18 mouse cellular contexts compared by ENCODE assay signal in the genomic region with DNA sequence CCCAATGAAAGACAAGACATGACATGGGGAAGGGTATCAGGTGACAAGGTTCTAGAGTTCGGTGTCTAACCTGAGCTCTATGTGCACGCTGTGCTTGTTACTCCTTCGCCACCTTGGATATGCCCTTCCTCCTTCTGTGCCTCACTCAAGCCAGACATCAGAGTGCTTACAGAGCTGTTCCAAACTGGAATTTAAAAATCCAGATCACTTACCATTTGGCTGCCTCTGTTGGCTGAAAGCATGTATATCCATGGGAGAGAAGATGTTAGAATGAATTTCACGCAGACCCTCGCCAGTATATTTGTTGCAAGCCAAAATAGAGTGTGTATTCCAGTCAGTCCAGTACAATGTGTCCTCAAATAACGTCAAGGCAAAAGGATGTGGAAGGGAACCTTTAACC. TPM values are rescaled to one million over a fixed set of nuclear protein-coding genes. Genes with fewer than 3 reads are reported as not detected.
DNase-seq lines count a peak whose midpoint lies in the region; ATAC-seq and TF ChIP-seq lines count a peak whose summit lies in the region.
"Had no signal": no experiment of that assay in that cellular context is flagged by ENCODE, and none has a peak within 500 bp of the region (broad histone marks: within the 10 kb centered on the region; RNA-seq: fewer than 3 reads in every experiment).

No protein-coding gene starts in this region.

- H3K4me3 ChIP-seq in forebrain, postnatal 0 days (ENCODE audit: low read depth, low read length): no peak overlapping the region
- H3K4me3 ChIP-seq in forebrain, embryonic 11.5 days (ENCODE audit: low read depth, low read length): no peak overlapping the region
- no peak overlapping the region for H3K4me3 ChIP-seq in kidney, embryonic 16.5 days (ENCODE audit: low read length)
- H3K4me3 ChIP-seq in intestine, embryonic 16.5 days (ENCODE audit: low read length): no peak overlapping the region
- H3K4me3 ChIP-seq: erythroblast, embryonic 14.5 days; neural tube, embryonic 12.5 days had no signal

- H3K27ac ChIP-seq in forebrain, postnatal 0 days (ENCODE audit: low read depth, low read length): peak overlapping the region; percentile 57; the same call in 1 of the 2 replicates
- H3K27ac ChIP-seq in forebrain, embryonic 11.5 days (ENCODE audit: low read depth, low read length): no peak overlapping the region
- peak overlapping the region; percentile 43; the same call in 1 of the 2 replicates for H3K27ac ChIP-seq in kidney, embryonic 16.5 days (ENCODE audit: low read length)
- no peak overlapping the region for H3K27ac ChIP-seq in intestine, embryonic 16.5 days (ENCODE audit: low read length)
- H3K27ac ChIP-seq: hindbrain, embryonic 14.5 days; neural tube, embryonic 12.5 days had no signal

- WGBS in forebrain, postnatal 0 days: 53% methylated on average over 6 of the region's 6 CpGs
- 87% methylated on average over 6 of the region's 6 CpGs for WGBS in forebrain, embryonic 11.5 days
- WGBS in kidney, embryonic 16.5 days: 71% methylated on average over 6 of the region's 6 CpGs
- 83% methylated on average over 6 of the region's 6 CpGs for WGBS in intestine, embryonic 16.5 days

- no peaks in the 10 kb centered on the region for H3K27me3 ChIP-seq in forebrain, postnatal 0 days (ENCODE audit: insufficient read depth, low read length)
- H3K27me3 ChIP-seq in forebrain, embryonic 11.5 days (ENCODE audit: control insufficient read depth, insufficient read depth, low read length): no peaks in the 10 kb centered on the region
- no peaks in the 10 kb centered on the region for H3K27me3 ChIP-seq in kidney, embryonic 16.5 days (ENCODE audit: insufficient read depth, low read length)
- no peaks in the 10 kb centered on the region for H3K27me3 ChIP-seq in intestine, embryonic 16.5 days (replicated peaks; ENCODE audit: control insufficient read depth, insufficient read depth, low read length)
- H3K27me3 ChIP-seq: neural tube, embryonic 12.5 days had no signal

- peaks cover 2% of the 10 kb centered on the region; the same call in 1 of the 2 replicates for H3K4me1 ChIP-seq in forebrain, postnatal 0 days (ENCODE audit: insufficient read depth)
- no peaks in the 10 kb centered on the region for H3K4me1 ChIP-seq in forebrain, embryonic 11.5 days (replicated peaks; ENCODE audit: control insufficient read depth, insufficient read depth, low read length)
- peaks cover 42% of the 10 kb centered on the region for H3K4me1 ChIP-seq in kidney, embryonic 16.5 days (ENCODE audit: insufficient read depth, low read length)
- peaks cover 29% of the 10 kb centered on the region for H3K4me1 ChIP-seq in intestine, embryonic 16.5 days (ENCODE audit: control insufficient read depth, insufficient read depth, low read length)

- H3K4me2 ChIP-seq in forebrain, postnatal 0 days (ENCODE audit: low read depth): no peak overlapping the region
- no peak overlapping the region for H3K4me2 ChIP-seq in forebrain, embryonic 11.5 days (ENCODE audit: low read depth, low read length, severe bottlenecking)
- no peak overlapping the region for H3K4me2 ChIP-seq in kidney, embryonic 16.5 days (replicated peaks; ENCODE audit: low read depth, low read length)
- H3K4me2 ChIP-seq in intestine, embryonic 16.5 days (ENCODE audit: low read depth, low read length): no peak overlapping the region
- H3K4me2 ChIP-seq: hindbrain, embryonic 14.5 days; neural tube, embryonic 12.5 days had no signal

- no peak for TF ChIP-seq CTCF in forebrain, postnatal 0 days (IDR thresholded peaks at IDR 0.05; ENCODE audit: low read depth)

- no peaks in the 10 kb centered on the region for H3K9me3 ChIP-seq in forebrain, postnatal 0 days (ENCODE audit: low read length)
- no peaks in the 10 kb centered on the region for H3K9me3 ChIP-seq in forebrain, embryonic 11.5 days (ENCODE audit: control insufficient read depth, low read length)
- H3K9me3 ChIP-seq in kidney, embryonic 16.5 days (ENCODE audit: low read length): no peaks in the 10 kb centered on the region
- H3K9me3 ChIP-seq in intestine, embryonic 16.5 days (ENCODE audit: control insufficient read depth, low read length): no peaks in the 10 kb centered on the region
- H3K9me3 ChIP-seq: neural tube, embryonic 12.5 days had no signal

- peak; percentile 83 for ATAC-seq in forebrain, postnatal 0 days
- no peak for ATAC-seq in forebrain, embryonic 11.5 days (replicated peaks; ENCODE audit: low FRiP score)
- ATAC-seq in kidney, embryonic 16.5 days (ENCODE audit: low FRiP score, low TSS enrichment): no peak
- no peak for ATAC-seq in intestine, embryonic 16.5 days

- peak; percentile 65 for DNase-seq in forebrain, postnatal 0 days
- DNase-seq in forebrain, embryonic 11.5 days (ENCODE audit: low spot score): no peak
- no peak for DNase-seq in kidney, postnatal 4 days
- DNase-seq in right cerebral cortex, postnatal 10 days (ENCODE audit: low spot score in 2 of 2): peak; percentile 45 to 51
- DNase-seq in right cerebral cortex, postnatal 4 days: no peak
- peak; percentile 84 for DNase-seq in skeletal muscle tissue, adult 2 months (ENCODE audit: low read depth, low spot score)
- DNase-seq: adrenal gland, postnatal 36 days; B cell, adult 2 months; cerebellum, adult 9-11 months; kidney, adult 11 months; kidney, postnatal 25 days; liver; thymus, postnatal 36 days had no signal

- H3K9ac ChIP-seq in forebrain, postnatal 0 days: no peak overlapping the region
- no peak overlapping the region for H3K9ac ChIP-seq in forebrain, embryonic 11.5 days (ENCODE audit: low read length)
- H3K9ac ChIP-seq in kidney, embryonic 16.5 days (replicated peaks; ENCODE audit: low read length): no peak overlapping the region
- H3K9ac ChIP-seq in intestine, embryonic 16.5 days (ENCODE audit: low read depth, low read length): no peak overlapping the region
- H3K9ac ChIP-seq: hindbrain, embryonic 14.5 days; neural tube, embryonic 12.5 days had no signal

- no peaks in the 10 kb centered on the region for H3K36me3 ChIP-seq in forebrain, postnatal 0 days (ENCODE audit: insufficient read depth)
- no peaks in the 10 kb centered on the region for H3K36me3 ChIP-seq in forebrain, embryonic 11.5 days (ENCODE audit: control insufficient read depth, insufficient read depth, low read length)
- H3K36me3 ChIP-seq in kidney, embryonic 16.5 days (ENCODE audit: insufficient read depth, low read length): 0 out of 2 replicates have a peak, but pooled peaks cover 3% of the 10 kb centered on the region
- no peaks in the 10 kb centered on the region for H3K36me3 ChIP-seq in intestine, embryonic 16.5 days (ENCODE audit: control insufficient read depth, insufficient read depth, low read length)

RNA-seq across cellular contexts. Expression of gene Lrp6, which starts 53.8 kb away (rescaled TPM):
- total RNA-seq in forebrain, postnatal 0 days (2014; rRNA removed): 29.9 and 41.3 TPM in 2 replicates
- 12.3 and 14.7 TPM in 2 replicates for polyA plus RNA-seq in forebrain, postnatal 0 days (2015; fragmentation: Nextera tagmentation; extraction: Ambion mirVana)
- polyA plus RNA-seq in forebrain, embryonic 11.5 days (2014; fragmentation: Nextera tagmentation; extraction: Ambion mirVana): 32.5 and 32.9 TPM in 2 replicates
- 34.6 and 37.4 TPM in 2 replicates for polyA plus RNA-seq in kidney, embryonic 16.5 days (2015; fragmentation: Nextera tagmentation; extraction: Ambion mirVana)
- 11.9 and 19.6 TPM in 2 replicates for polyA plus RNA-seq in intestine, embryonic 16.5 days (2015; fragmentation: Nextera tagmentation; extraction: Ambion mirVana)

Comparison
In these comparisons a context has a peak if more than half of its experiments do, and no peak if none do; other contexts are left out.
1. DNase-seq: peak in forebrain, postnatal 0 days (single experiment), right cerebral cortex, postnatal 10 days (2 of 2) and skeletal muscle tissue, adult 2 months (single experiment); none in forebrain, embryonic 11.5 days (single experiment), kidney, postnatal 4 days (0 of 2) and right cerebral cortex, postnatal 4 days (single experiment).
2. H3K27ac ChIP-seq: peak in forebrain, postnatal 0 days (single experiment) and kidney, embryonic 16.5 days (single experiment); none in forebrain, embryonic 11.5 days (single experiment) and intestine, embryonic 16.5 days (single experiment).